Mouse (Mus musculus) olfactory bulb, adult 2 months (tissue): ENCODE results near the gene Ern2.

Experiments used
- CTCF ChIP-seq: fragments of 200-500 bp; IDR thresholded peaks from 2 replicates; pipeline ENCODE4 v1.5.1; 2012; ENCODE audit warnings: low read depth, mild to moderate bottlenecking, low read length, moderate library complexity; ENCODE audit not compliant: insufficient read depth
- POLR2A ChIP-seq: fragments of 200-500 bp; IDR thresholded peaks from 2 replicates; pipeline ENCODE4 v1.6.1; 2012; ENCODE audit warnings: mild to moderate bottlenecking, low read depth, low read length, moderate library complexity; ENCODE audit not compliant: insufficient read depth

DNA sequence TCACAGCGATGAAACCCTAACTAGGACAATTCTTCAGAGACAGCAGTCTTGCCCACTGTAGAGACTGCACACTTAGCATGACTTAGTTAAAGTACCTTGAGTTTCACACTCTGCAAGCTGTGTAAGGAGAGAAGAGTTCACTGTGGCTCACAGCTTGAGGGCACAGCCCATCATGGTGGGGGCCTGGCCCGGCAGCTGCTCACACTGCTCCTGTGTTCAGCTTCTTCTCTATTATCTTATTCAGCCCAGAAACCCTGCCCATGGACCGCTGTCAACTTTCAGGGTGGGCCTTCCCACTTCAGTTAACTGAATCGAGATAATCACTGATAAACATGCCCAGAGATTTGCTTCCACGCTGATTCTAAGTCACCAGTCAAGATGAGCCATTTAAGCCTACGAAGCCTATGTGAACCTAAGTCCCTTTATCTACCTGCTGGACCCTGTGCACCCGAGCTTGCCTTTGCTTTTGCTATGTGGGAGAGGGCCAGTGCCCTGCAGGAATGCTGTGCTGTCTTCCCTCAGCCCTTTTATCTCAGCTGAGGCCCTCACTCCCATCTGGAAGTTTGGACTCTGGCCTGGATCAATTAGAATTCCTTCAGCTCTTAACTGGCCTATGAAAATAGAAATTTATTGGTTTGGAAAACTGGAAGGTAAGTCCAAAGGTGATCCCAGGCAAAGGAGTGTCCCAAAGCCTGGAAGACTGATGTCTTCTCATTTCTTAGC lies 40.2 kb upstream of the Ern2 start:
- TF ChIP-seq CTCF (no peak), POLR2A (no peak)
